Mouse (Mus musculus) heart, embryonic 12.5 days (tissue): ENCODE measurements at regions not wholly inside any gene's neighbourhood (a gene's known extent, or its start where the extent isn't known, plus 50 kb on each side); places are given as distances from the start of the nearest gene placed in this dataset.

Experiments used
- ATAC-seq: fragments of 200-750 bp; cut with Nextera tagmentation; 2 replicates; pipeline ENCODE4 v1.8.0; 2017; ENCODE audit warnings: moderate TSS enrichment, moderate library complexity; ENCODE audit not compliant: insufficient number of reproducible peaks, low FRiP score
- H3K27ac ChIP-seq: fragments of 300-500 bp; sonication (generic); 2 replicates; pipeline ENCODE4 v1.5.1; 2016; ENCODE audit warnings: mild to moderate bottlenecking, moderate library complexity; ENCODE audit not compliant: poor library complexity, severe bottlenecking
- H3K27me3 ChIP-seq: fragments of 300-500 bp; sonication (generic); replicated peaks from 2 replicates; pipeline ENCODE4 v1.6.1; 2016; ENCODE audit warnings: mild to moderate bottlenecking, moderate library complexity
- H3K36me3 ChIP-seq: fragments of 300-500 bp; sonication (generic); 2 replicates; pipeline ENCODE4 v1.6.1; 2016; ENCODE audit warnings: mild to moderate bottlenecking, moderate library complexity
- H3K4me1 ChIP-seq: fragments of 300-500 bp; sonication (generic); replicated peaks from 2 replicates; pipeline ENCODE4 v1.6.1; 2016; ENCODE audit warnings: mild to moderate bottlenecking
- H3K4me2 ChIP-seq: fragments of 300-500 bp; sonication (generic); 2 replicates; pipeline ENCODE4 v1.6.1; 2016; ENCODE audit warnings: mild to moderate bottlenecking, moderate library complexity
- H3K4me3 ChIP-seq: fragments of 300-500 bp; sonication (generic); 2 replicates; pipeline ENCODE4 v1.5.1; 2016; ENCODE audit warnings: mild to moderate bottlenecking
- H3K9ac ChIP-seq: fragments of 300-500 bp; sonication (generic); 2 replicates; pipeline ENCODE4 v1.6.1; 2016; ENCODE audit warnings: mild to moderate bottlenecking, moderate library complexity
- H3K9me3 ChIP-seq: fragments of 300-500 bp; sonication (generic); replicated peaks from 2 replicates; pipeline ENCODE4 v1.6.1; 2016; ENCODE audit warnings: mild to moderate bottlenecking, moderate library complexity
- WGBS: fragments of 180-500 bp; shearing (Covaris S2); methylation state at CpG from one replicate; pipeline ENCODE4 v1.1.7; 2016; 5-methylcytosine and 5-hydroxymethylcytosine counted together

DNA sequence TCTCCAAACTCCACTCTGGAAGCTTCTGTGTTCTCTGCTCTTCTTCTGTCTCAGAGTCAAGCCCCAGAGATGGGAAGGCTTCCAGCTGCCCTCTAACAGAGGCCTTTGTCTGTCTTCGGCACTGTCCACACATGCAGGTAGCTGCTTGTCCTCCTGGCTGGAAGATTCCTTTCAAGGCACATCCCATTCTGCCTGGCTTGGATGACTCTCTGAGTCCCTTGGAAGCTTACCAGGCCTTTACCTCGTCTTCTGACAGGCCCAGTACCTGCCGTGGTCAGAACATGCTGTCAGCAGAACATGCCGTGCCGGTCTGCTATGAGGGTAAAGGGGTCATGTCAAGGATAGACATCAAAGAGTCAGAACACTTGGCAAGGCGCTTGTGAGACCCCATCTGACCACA is 181.8 kb upstream of the Nectin1 start:
- no peak overlapping the region for H3K9ac ChIP-seq
- no peak overlapping the region for H3K4me2 ChIP-seq
- no peaks in the 10 kb centered on the region for H3K27me3 ChIP-seq
- H3K36me3 ChIP-seq, result no peaks in the 10 kb centered on the region
- no peak for ATAC-seq
- H3K4me1 ChIP-seq, result no peaks in the 10 kb centered on the region
- H3K27ac ChIP-seq, result no peak overlapping the region
- H3K9me3 ChIP-seq, result no peaks in the 10 kb centered on the region
- no peak overlapping the region for H3K4me3 ChIP-seq
- 74% methylated on average over 6 of the region's 6 CpGs for WGBS

DNA sequence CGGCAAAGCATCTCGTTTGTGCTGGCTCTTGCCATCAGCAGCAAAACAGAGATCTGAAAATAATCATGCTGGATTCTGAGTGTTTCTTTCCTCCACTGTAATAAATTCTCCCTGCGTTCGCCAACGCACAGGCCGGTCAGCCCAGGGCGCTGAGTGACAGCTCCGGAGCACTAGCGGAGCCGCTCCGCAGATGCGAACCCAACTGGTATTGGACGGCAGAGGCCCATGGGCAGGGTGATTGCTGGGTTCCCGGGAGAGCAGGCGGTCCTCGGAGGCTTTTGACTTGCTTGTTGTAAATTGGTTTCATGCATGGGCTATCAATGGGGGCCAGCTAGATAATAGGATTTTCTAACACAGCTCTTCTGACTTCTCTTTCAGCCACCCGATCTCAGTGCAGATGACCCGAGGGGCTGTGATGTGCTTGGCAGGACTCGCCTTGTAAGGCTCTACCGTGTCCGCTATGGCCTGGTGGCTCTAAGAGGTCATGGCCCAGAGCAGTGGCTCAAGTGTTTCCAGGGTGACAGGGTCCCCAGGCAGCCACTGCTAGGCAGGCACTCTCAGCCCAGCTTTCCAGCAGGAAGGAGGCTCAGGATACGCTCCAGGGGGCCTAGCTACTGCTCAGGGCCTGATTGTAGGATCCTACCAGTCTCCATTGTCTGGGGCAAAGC is 179.4 kb upstream of the Nectin1 start:
- no peak overlapping the region for H3K4me2 ChIP-seq
- no peaks in the 10 kb centered on the region for H3K4me1 ChIP-seq
- no peak overlapping the region for H3K4me3 ChIP-seq
- H3K36me3 ChIP-seq, result no peaks in the 10 kb centered on the region
- H3K9me3 ChIP-seq, result no peaks in the 10 kb centered on the region
- no peak overlapping the region for H3K27ac ChIP-seq
- no peaks in the 10 kb centered on the region for H3K27me3 ChIP-seq
- H3K9ac ChIP-seq, result no peak overlapping the region
- 72% methylated on average over 22 of the region's 22 CpGs for WGBS
- ATAC-seq, result no peak

DNA sequence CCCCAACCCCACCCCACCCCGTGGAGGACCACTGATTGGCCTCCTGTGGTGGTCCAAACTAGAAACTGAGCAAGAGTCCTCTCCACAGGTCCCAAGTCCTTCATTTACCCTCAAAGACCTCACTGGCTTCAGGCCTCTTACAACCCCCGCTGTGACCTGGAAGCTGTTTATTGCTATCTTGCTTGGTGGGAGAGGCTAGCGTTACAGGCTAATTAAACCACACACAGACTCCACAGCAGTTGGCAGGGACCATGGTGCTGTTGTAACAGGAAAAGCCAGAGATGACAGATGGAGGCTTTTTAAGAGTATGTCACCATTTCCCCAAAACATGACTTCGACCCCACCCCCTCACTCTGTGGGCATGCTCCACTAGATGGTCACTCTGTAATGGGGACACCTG is 174.9 kb upstream of the Nectin1 start:
- no peak overlapping the region for H3K27ac ChIP-seq
- 33% methylated on average over 4 of the region's 4 CpGs for WGBS
- H3K9me3 ChIP-seq, result no peaks in the 10 kb centered on the region
- H3K9ac ChIP-seq, result no peak overlapping the region
- ATAC-seq, result no peak
- H3K4me2 ChIP-seq, result no peak overlapping the region
- no peaks in the 10 kb centered on the region for H3K4me1 ChIP-seq
- H3K36me3 ChIP-seq, result no peaks in the 10 kb centered on the region
- no peak overlapping the region for H3K4me3 ChIP-seq
- no peaks in the 10 kb centered on the region for H3K27me3 ChIP-seq

DNA sequence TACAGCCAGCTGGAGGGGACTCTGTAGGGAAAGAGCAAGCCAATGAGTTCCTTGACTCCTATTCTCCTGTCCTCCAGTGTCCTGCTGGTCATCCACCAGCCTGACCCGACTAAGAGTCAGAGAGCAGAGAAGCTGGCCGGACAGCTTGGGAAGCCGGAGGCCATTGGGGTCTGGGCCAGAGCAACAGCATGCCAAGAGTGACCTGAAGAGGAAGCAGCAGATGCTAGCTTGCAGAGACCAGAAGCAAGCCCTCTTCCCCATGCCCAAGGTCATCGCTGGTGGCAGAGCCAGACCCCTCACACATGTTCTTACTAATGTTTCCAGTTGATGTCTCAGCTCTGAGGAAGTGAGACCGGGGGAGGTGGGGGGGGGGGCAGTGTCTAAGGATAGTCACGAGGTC is 172.7 kb upstream of the Nectin1 start:
- no peak overlapping the region for H3K27ac ChIP-seq
- H3K4me2 ChIP-seq, result no peak overlapping the region
- H3K27me3 ChIP-seq, result no peaks in the 10 kb centered on the region
- no peaks in the 10 kb centered on the region for H3K36me3 ChIP-seq
- WGBS, result 82% methylated on average over 6 of the region's 6 CpGs
- no peak overlapping the region for H3K9ac ChIP-seq
- no peaks in the 10 kb centered on the region for H3K9me3 ChIP-seq
- no peak overlapping the region for H3K4me3 ChIP-seq
- H3K4me1 ChIP-seq, result no peaks in the 10 kb centered on the region
- no peak for ATAC-seq

DNA sequence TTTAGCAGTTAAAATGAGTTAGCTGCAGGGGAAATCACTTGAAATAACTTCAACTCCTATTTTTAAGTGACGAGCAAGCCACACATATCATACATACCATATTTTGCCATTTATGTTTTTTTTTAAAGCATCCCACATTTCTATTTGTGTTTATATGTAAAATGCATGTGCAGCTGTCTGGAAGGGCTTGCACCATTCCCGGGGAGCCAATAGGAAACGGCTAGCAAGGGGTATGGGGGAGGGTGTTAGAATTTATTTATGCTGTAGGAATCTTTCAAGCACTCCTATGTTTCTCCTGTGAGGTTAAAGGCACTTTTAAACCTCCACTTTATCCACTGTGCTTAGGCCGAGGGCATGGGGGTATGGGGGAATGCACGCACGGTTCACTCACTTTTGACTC is 168.1 kb upstream of the Nectin1 start:
- no peak for ATAC-seq

DNA sequence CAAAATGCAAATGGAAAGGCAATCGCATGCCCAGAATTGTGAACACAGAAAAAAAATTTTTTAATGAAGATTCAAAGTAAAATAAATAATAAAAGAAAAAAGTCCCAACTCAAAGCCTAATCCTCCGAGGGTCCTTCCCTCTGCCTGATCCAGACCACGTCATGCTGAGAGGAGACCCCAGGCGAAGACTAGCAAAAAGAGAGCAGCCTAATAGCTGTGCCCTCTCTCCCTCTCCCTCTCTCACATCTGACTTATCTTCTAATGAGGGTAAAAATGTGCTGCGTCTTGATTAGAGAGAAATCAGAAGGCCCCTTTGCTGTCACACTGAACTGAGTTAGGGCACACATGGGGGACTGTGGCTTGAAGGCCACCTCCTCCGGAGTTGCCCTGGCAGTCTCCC is 163.1 kb upstream of the Nectin1 start:
- Histone ChIP-seq H3K36me3 (no peaks in the 10 kb centered on the region), H3K4me2 (no peak overlapping the region), H3K27me3 (no peaks in the 10 kb centered on the region; the same call in 1 of the 2 replicates), H3K27ac (no peak overlapping the region), H3K4me1 (peaks cover 7% of the 10 kb centered on the region; the same call in 1 of the 2 replicates), H3K4me3 (no peak overlapping the region), H3K9ac (no peak overlapping the region), H3K9me3 (no peaks in the 10 kb centered on the region)
- WGBS, result 47% methylated on average over 6 of the region's 6 CpGs
- no peak for ATAC-seq

More for the DNA sequence above, 168.1 kb upstream of the Nectin1 start:
- Histone ChIP-seq H3K4me2 (no peak overlapping the region), H3K27me3 (no peaks in the 10 kb centered on the region; the same call in 1 of the 2 replicates), H3K9me3 (no peaks in the 10 kb centered on the region), H3K9ac (no peak overlapping the region), H3K27ac (no peak overlapping the region), H3K4me3 (no peak overlapping the region), H3K4me1 (no peaks in the 10 kb centered on the region), H3K36me3 (no peaks in the 10 kb centered on the region)
- WGBS, result 82% methylated on average over 6 of the region's 6 CpGs

DNA sequence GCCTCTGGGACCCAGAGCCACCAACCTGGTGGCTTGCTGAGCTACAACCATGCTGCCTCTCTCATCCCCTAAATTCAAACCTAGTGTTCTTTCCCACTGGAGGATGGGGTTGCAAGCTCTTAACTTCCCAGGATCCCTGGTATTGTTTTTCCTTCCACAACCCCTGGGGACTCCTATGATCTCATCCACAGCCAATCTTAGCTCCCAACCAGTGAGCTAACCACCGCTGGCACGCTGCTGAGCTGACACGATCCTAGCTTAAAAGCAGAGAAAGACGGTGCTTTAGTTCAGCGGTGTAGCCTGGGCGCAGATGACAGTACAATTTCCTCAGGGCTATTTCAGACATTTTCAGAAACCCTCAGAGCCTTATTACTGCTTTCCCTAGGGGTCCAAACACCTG is 158.2 kb upstream of the Nectin1 start:
- H3K9me3 ChIP-seq, result no peaks in the 10 kb centered on the region
- H3K27me3 ChIP-seq, result no peaks in the 10 kb centered on the region

DNA sequence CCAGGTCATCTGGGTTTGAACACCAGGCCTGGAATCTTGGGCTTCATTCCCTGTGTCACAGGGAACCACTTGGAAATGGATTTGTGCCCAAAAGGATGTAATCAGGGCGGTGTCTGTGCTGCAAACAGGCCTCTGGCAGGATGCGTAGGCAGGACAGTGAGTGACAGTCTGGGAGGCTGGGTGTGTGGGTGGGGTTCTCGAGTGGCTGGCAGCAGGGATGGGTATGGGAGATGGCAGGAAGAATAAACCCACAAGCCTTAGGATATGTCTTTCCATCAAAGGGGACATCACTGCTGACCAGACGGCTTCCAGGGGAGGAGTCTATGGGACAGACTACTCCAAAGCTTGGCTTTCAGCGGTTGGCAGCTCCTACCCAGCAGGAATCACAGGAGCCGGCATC is 150.5 kb upstream of the Nectin1 start:
- no peak for ATAC-seq
- Histone ChIP-seq H3K27ac (no peak overlapping the region), H3K9me3 (no peaks in the 10 kb centered on the region), H3K36me3 (no peaks in the 10 kb centered on the region), H3K9ac (no peak overlapping the region), H3K27me3 (0 out of 2 replicates have a peak, but pooled peaks cover 3% of the 10 kb centered on the region), H3K4me2 (no peak overlapping the region), H3K4me1 (no peaks in the 10 kb centered on the region), H3K4me3 (no peak overlapping the region)
- WGBS, result 68% methylated on average over 6 of the region's 6 CpGs

More for the DNA sequence above, 158.2 kb upstream of the Nectin1 start:
- no peak overlapping the region for H3K4me3 ChIP-seq
- H3K9ac ChIP-seq, result no peak overlapping the region
- H3K4me2 ChIP-seq, result no peak overlapping the region
- no peaks in the 10 kb centered on the region for H3K36me3 ChIP-seq
- ATAC-seq, result no peak
- peaks cover 7% of the 10 kb centered on the region; the same call in 1 of the 2 replicates for H3K4me1 ChIP-seq
- no peak overlapping the region for H3K27ac ChIP-seq
- 43% methylated on average over 6 of the region's 6 CpGs for WGBS

DNA sequence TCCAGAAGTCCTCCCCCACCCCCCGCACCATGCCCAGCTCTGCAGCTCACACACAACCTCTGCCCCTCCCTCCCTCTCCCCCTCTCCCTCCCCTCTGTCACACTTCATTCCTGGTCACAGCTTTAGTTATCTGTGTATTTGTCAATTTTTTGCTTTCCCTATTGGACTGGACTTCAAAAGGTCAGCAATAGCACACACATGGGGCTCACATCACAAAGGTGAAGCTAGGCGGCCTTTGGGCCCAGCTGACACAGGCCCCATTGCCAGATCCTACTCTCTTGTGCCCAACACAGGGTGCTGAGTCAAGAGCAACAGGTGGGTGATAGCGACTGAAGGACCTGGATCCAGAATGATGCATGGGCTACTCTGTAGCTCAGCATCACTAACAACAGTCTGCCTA is 149.0 kb upstream of the Nectin1 start:
- Histone ChIP-seq H3K9ac (no peak overlapping the region), H3K4me2 (no peak overlapping the region), H3K4me3 (no peak overlapping the region), H3K9me3 (no peaks in the 10 kb centered on the region), H3K36me3 (no peaks in the 10 kb centered on the region), H3K27me3 (peaks cover 3% of the 10 kb centered on the region; the same call in 1 of the 2 replicates), H3K4me1 (no peaks in the 10 kb centered on the region), H3K27ac (no peak overlapping the region)
- no peak for ATAC-seq
- 72% methylated on average over 3 of the region's 3 CpGs for WGBS

DNA sequence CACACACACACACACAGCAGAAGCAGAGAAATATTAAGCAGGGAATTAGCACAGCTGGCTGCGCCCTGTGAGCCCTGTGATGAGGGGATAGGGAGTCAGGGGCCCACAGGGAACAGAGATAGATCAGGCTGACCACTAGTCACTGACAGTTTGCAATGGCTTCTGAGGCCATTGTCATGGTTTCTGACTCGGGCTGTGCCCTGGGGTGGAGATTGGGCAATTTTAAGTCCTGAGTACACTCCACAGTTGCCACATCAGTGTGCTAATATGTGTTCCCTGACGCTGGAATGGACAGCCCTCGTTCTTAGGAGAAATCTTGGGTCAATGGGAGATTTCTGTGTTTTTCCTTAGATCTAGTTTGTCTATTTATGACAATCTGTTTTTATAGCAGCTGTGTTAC is 148.3 kb upstream of the Nectin1 start:
- no peaks in the 10 kb centered on the region for H3K36me3 ChIP-seq
- H3K27ac ChIP-seq, result no peak overlapping the region
- no peak overlapping the region for H3K9ac ChIP-seq
- peaks cover 3% of the 10 kb centered on the region; the same call in 1 of the 2 replicates for H3K27me3 ChIP-seq
- WGBS, result 75% methylated on average over 4 of the region's 4 CpGs
- no peak overlapping the region for H3K4me3 ChIP-seq
- no peaks in the 10 kb centered on the region for H3K4me1 ChIP-seq
- no peaks in the 10 kb centered on the region for H3K9me3 ChIP-seq
- ATAC-seq, result no peak
- H3K4me2 ChIP-seq, result no peak overlapping the region

DNA sequence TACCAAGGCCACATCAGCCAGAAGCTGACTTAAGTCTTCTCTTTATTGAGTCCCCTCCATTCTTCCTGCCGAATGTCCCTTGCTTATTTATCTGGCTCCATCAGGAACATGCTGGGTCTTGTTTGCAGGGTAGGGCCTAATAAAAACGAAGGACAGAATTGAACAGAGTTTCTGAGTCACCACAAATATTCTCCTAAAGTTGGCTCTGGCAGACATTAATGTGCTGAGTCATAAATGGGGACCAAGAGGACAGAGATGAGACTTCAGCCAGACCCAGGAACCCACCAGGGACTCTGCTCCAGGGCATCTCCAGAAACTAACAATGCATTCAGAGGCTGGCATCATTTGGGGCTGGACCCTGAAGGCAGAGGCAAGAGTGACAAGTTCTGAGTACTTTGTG is 143.4 kb upstream of the Nectin1 start:
- 37% methylated on average over 2 of the region's 2 CpGs for WGBS

DNA sequence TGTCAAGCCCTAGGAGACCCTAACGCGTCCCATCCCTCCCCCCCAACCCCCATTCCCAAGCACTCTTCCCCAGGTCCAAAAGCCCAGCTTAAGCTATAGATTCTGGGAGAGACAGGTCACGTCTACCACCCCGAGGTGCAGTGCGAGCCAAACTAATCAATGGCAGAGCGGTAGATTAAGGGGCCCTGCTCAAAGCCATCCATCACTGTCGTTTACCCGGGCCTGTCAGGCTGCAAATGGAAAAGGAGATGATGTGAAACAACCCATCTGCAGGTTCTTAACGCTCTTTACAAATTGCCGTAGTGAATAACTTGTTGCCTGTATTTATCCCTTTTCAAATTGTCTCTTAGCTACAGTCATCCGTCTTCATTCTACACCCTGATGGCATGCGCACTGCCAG is 126.2 kb upstream of the Nectin1 start:
- no peak for ATAC-seq
- Histone ChIP-seq H3K9ac (no peak overlapping the region), H3K4me3 (no peak overlapping the region), H3K9me3 (no peaks in the 10 kb centered on the region), H3K4me2 (no peak overlapping the region), H3K27me3 (peaks cover 24% of the 10 kb centered on the region), H3K27ac (no peak overlapping the region), H3K36me3 (no peaks in the 10 kb centered on the region), H3K4me1 (no peaks in the 10 kb centered on the region)
- 21% methylated on average over 12 of the region's 12 CpGs for WGBS

More for the DNA sequence above, 143.4 kb upstream of the Nectin1 start:
- Histone ChIP-seq H3K4me2 (no peak overlapping the region), H3K36me3 (no peaks in the 10 kb centered on the region), H3K9me3 (no peaks in the 10 kb centered on the region), H3K4me3 (no peak overlapping the region), H3K9ac (no peak overlapping the region), H3K4me1 (peaks cover 8% of the 10 kb centered on the region), H3K27ac (no peak overlapping the region), H3K27me3 (no peaks in the 10 kb centered on the region; the same call in 1 of the 2 replicates)
- ATAC-seq, result no peak
